Mouse (Mus musculus) frontal cortex, postnatal 14 days (tissue): ENCODE results near the gene Dpm3.

ENCODE experiments used
- DNase-seq, 2 experiments: peaks; one replicate each; pipeline ENCODE4 v3.0.0; 2022; ENCODE audit warnings: low spot score in 2 of 2

Gene Dpm3

DNA sequence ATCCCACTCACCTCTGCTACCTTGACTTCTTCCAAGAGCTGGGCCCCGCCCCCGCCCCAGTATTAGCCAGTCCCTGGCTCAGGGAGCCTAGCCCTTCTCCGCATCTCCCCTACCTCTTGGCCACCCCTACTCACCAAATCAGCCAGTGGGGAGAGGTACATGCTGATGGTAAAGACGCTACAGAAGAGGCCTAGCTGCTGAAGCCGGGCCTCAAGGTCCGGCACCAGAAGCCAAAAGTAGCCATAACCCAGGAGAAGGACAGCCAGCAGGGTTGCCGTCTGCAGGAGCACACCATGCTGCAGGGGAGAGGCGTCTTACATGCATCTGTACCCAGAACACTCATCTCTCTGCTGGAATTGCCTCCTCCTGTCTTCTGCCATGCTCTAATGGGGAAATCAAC lies 9.8 kb downstream of the Dpm3 start:
- DNase-seq, result no peak

DNA sequence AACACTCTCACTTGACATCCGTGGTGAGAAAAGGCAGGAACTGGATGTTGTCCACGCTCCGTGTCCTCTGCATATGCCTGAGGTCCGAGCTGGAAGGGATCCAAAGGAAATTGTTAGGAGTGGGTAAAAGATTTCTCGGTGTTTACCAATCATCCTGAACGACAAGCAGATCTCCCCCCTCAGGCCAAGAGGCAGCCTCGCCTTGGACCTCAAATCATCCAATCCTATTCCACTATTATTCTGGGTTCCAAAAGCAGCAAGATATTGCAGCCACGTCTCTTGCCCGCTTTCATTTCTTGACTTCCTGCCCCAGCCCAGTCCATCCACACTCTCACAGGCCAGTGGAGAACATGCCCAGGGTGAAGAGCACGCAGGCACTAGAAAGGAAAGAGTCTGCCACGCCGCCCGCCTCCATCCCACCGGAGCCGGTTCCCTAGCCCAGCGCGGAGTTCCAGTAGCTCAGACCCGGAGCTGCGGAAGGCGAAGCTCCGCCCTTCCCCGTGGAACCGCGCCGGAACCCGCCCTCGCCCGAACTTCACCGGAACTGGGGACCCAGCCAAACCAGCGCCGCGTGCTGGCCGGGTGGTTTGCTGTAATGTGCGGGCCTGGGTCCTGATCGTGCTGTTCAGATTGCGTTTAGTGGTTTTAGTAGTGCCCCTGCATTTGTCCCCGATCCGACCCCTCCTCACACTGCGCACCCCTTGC lies 11.0 kb downstream of the Dpm3 start, which contains the start of gene Slc50a1:
Slc50a1 (minus strand) TSS at position 520 of the 705 bp plus-strand sequence.
- peak; percentile 45 to 76 for DNase-seq

DNA sequence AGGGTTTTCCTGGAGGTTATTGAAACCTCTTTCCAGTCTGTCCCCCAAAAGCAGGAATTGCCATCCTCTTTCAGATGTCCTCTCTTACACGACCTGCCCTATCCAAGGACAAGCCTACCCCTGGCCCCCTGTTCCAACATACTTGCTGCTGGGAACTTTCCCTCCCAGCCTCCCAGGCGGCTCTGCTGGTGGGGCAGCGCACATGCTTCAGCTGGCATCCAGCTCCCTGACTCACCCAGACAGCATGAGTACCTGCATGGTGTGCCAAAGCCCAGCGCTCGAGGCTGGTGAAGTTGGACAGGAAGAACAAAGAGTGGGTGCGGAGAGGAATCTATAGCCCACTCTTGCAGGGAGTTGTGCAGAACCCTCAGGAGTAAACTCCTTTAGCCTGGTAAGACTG lies 11.7 kb downstream of the Dpm3 start:
- peak in 1 of 2 experiments; percentile 38 for DNase-seq

DNA sequence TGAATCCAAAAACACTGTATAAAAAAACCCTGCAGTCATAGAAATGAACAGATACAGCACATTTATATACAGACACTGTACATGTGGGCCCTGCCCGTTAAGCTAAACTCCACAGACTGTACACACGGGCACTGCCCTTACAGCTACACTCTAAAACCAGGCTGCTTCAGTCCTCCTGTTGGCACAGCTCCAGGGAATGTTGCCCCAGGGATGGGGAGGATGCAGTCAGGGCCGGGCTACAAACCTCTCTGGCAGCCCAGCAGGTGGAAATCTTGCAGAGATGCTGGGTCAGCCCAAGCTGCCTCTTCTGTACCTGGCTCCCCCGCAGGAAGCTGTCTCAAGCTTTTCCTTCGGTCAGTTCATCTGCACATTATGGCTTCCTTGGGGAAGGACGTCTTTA lies 12.6 kb downstream of the Dpm3 start:
- no peak for DNase-seq

DNA sequence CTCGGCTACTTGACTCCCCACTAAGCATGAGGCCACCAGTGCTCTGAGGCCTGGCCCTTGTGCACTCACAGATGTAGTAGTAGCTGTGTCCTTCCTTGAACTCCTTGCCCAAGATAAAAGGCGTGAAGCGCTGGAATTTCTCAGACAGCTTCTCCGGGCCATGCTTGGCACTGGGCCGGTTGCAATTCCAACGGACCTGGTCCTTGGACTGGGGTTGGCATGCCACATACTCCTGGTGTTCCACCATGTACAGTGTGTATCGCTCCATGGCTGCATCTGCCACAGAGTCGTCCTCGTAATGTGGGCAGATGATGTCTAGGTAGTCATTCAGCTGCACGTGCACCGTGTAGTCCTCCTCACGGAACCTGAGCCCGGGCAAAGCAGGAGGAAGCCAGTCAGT lies 16.9 kb downstream of the Dpm3 start:
- DNase-seq, result no peak

DNA sequence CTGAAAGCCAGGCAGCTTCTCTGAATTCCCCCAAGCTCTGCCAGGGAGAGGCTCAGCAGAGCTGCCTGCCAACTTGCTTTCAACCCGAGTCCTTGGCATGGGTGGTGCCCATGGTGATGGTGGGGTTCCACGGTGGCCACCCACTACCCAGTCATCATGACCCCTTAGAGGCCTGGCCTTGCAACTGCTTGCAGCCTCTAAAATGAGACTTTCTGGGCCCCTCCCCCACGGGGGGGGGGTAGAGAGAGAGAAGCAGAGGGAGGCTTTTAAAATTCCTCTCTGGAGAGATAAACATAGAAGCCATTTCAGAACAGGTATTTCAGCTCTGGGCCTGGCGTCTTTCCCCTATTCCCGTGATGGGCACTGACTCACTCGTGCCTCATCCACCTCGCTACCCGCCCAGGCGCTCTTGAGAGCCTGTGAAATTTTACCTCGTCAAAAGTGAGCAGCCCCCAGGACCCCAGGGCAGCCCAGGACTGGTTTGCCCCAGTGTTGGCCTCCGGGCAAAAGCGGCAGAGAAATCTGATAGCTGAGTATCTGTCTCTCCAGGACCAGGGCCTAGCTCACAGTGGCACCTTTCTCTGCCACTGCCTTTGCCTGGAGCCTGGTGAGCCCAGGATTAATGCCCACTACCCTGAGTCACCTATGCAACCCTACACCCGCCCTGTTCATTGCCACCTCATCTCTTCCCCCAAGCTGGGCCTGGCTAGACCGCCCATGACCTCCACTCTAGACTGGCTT lies 18.3 kb downstream of the Dpm3 start:
- no peak for DNase-seq

DNA sequence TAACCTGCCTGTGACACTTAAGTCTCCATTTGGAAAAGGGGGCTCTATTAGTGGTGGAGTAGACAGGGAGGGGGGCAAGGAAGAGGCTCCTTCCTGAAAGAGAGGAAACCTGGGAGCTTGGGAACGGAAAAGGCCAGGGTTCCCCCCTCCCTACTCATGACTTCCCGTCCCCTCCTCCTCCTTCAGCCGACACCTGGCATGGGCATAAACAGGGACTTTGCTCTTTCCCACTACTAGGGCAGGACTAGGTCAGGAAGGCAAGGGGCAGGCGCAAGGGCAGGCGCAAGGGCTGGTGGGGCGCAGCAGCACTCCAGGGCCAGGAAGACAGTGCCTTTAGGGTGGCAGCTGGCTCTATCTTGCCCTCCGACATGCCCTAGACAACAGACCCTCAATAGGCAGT lies 18.9 kb downstream of the Dpm3 start:
- DNase-seq, result no peak

DNA sequence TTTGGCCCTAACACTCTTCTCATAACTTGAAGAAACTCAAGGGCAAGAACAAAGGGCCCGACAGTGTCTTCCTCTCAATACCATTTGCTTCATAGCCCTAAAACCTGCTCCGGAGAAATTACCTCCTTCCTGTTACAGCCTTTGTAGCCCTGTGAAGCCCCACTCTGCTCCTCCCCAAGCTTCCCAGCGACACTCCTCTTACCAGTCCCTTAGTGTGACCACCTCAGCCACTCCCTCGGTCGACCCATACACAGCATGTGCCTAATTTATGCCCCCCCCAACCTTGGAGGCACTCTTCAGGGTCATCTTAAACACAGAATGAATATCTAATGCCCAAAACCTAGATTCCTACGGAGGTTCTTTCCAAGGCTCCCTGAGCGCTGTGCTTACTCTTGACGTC lies 19.5 kb downstream of the Dpm3 start:
- no peak for DNase-seq

DNA sequence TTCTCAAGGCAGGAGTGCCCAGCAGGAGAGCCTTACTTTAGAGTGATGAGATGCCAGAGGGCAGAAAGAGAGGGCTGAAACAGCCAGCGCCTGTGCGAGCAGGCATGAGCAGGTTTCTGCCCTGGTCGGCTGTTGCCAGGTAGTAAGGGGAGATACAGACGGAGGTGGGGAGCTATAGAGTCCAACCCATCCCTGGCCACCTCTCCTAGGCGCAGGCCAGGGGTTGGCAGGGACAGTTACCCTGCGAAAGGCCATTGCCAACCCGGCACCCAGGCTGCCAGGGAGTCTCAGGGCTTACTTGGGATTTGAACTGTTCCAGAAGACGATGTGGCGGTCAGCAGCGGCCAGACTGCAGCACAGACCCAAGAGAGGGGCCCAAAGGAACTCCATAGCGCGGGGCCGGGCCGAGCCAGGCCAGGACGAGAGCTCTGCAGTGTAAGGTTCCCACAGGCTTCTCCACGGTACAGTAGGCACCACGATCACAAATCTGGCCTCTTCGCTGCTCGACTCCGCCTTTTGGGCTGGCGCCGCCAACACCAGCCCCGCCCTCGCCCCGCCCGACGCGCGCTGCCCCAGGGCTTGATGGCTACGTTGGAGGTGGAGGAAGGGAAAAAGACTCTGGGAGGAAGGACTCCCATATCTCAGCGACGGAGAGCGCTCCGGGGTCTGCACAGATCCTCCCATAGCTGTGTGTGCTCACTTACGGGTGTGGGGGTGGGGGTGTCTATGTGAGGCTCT lies 20.2 kb downstream of the Dpm3 start:
- DNase-seq, result peak; percentile 48 to 58

DNA sequence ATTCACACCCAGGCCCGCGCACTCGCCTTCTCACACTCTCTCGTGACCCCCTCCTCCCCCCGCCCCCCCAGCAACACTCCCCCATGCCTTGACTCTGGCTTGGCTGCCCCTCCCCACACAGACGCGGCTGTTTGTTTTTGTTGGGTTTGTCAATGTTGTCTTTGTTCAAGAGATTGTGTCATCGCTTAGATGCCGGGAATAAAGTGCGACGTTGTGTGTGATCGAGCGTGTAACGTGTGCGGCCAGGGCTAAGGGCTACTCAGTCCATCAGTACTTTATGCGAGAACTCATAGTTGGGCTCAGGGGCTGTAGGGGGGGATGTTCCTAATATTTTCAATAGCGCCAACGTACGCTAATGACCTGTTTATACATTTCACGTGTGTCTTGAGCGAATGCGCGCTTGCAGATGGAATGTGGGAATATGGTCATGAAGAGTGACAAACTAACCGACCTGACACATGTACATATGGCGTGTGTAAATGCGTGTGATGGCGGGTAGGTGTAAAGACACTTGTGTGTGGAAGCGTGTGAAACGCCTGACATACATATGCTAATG lies 21.0 kb downstream of the Dpm3 start:
- DNase-seq, result no peak

DNA sequence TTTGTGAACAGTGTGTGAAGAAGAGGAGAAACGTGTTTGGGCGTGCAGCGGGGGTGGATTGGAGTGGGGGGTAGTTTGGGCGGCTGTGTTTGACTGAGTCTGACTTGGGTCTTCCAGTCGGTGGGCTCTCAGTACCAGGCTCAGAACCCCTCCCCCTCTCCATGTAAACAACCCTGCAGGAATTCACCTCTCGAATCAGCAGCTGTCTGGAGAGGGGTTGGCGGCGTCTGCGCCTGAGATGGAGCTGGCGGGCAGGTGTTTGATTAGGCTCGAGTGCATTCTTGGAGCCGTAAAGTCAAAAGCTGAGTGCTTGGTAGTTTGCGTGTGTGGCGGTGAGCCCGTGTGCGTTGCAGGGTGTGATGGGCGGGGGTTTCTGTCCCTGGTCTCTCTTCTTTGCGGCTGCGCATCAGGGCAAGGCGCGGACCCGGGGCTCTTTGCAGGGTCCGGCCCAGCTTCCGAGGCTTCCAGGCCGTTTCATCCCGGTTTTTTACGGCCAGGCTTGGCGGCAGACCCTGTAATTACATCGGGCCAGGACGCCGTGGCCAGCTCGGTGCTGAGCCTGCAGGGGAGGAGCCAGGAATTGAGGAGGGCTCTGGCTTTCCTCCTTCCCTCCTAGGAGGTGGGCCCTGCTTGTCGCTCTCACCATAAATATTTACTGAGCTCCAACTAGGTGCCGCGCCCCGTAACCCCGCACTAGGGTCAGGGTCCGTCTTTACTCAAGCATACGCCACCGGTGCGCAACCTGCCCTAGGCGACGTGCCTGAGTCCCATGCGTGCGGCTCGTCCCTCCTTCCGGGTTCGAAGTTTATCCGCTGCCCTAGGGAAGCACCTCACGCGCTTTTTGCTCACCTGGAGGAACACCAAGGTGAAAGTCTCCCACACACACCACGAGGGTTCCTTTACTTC lies 21.7 kb downstream of the Dpm3 start, which contains the start of gene Efna1:
Efna1 (minus strand) TSS at position 537 of the 906 bp plus-strand sequence.
- DNase-seq, result no peak

DNA sequence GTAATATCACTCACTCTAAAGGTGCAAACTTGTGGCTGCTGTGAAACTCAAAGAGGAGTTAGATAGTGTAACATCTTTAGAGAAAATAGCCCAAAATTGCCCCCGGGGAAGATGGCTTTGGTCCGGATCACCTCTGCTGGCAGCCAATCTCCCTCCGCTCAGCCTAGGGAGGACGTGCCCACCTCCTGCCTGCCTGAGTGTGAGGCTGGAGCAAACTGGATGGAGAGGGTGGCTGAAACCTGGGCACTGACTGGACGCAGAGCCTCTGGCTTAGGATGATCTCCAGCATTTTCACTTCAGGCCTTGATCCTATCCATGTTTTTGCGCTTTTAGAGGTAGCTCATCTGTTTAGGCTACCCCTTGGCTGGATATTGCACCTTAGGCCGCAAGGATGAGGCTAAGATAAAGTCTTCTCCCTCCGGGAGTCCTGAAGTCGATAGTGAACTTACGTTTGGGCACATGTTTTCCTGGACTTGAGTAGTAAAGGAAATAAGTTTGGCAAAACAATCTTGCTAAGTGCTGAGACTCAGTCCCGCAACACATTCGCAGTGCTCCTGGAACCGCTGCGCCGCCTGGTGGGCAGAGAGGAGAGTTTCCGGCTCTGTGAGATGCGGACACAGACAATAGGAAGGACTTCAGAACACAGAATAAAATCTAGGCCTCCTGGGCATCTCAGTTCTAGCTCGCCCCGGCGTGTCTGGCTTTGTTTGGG lies 22.6 kb downstream of the Dpm3 start:
- peak; percentile 60 to 74 for DNase-seq

DNA sequence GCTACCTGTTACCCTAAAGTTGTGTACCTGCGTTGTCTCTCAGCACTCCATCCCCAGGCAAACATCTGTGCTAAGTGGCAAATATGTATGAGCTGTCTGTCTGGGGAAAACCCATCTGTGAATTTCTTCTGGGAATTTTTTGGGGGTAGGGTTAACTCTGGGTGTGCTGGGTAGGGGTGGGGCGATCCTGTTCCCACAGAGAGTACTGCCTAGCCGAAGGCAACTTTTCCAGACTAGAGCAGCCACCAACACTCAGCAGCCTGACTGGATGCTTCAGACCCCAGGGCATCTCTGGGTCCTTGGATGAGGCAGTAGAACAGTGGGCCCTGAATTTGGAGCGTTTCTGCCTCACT lies 23.1 kb downstream of the Dpm3 start:
- no peak for DNase-seq

DNA sequence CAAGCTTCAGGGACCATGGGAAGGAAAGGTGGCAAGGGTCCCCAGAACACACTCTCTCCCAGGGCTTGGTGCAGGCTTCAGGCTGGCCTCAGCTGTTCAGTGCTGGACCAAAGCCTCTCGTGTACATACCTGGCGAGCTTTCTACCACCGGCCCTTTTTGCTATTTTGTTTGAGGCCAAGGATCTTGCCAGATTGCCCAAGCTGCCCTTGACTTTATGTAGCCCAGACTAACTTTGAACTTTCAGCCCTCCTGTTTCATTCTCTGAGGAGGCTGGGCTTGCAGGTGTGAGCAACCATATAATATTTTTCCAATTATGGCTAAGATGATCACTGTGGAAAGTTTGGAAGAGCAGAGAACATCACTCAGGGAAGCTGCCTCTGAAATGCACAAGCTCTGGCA lies 25.1 kb downstream of the Dpm3 start:
- DNase-seq, result no peak

DNA sequence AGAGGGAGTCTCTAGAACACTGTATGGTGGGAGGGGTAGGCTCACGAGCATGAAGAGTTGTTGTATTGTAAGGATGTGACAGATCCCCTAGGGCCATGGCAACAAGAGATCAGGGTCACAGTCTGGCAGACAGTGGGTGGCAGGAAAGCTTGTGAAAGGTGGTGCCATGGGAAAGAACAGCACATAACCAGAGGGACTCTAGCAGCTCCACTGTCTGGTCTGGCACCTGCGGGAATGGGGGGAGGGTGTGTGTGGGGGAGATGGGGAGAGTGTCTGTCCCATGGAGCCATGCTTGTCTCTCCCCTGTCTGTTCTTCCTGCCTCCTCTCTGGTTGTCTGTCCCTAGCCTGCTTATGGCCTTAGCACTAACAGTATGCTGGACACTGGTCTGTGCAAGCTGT lies 26.4 kb downstream of the Dpm3 start:
- DNase-seq, result no peak

DNA sequence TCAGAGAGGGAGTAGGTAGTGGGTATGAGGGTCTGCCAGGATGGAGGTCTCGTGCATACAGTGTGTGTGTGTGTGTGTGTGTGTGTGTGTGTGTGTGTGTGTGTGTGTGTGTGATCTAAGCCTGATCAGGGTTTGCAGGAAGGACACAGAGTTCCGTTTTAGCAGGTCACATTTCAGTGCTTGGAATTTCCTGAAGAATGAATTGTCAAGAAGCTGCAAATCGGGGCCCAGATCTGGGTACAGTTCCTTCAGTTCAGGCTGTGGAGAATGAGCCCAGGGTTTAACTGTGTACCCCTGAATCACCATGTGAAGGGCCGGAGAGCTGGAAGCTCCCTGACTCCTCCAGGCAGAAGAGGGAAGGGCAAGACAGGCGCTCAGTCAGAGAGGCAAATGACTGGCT lies 28.1 kb downstream of the Dpm3 start:
- no peak for DNase-seq

DNA sequence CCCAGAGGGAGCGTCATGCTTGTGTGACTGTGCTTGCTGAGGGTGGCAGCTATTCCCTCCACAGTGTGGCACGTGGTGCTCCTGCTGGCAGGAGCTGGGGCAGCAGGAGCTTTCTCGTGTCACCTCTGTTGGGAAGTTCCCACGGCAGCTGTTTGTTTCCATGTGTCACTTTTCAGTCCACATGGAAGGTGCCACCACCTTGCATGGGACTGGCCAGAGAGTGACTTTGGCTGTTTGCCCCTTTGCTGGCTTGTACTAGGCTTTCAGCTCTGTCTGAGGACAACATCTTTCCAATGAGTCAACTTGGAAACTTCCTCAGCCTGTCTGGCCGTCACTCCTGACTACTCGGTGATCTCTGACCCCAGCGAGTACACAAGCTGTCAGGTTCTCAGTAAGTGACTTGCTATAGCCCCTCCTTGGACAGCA lies 29.4 kb downstream of the Dpm3 start:
- DNase-seq, result no peak

DNA sequence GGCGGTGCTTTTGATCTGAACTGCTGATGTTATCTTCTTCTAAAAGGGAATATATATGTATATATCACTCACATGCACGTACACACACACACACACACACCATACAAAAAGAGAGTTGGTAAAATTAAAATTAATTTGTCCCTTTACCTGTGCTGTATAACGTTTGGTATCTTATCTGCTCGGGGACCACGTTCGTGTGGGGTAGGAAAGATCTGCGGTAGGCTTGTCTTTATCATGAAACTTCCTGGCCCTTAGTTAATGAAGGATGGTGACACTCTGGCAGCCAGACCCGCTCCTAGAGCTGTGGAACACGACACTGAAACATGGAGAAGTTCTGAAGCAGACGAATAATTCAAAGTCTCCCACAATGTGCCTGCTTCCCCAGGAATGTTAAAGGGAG lies 32.7 kb downstream of the Dpm3 start:
- no peak for DNase-seq

DNA sequence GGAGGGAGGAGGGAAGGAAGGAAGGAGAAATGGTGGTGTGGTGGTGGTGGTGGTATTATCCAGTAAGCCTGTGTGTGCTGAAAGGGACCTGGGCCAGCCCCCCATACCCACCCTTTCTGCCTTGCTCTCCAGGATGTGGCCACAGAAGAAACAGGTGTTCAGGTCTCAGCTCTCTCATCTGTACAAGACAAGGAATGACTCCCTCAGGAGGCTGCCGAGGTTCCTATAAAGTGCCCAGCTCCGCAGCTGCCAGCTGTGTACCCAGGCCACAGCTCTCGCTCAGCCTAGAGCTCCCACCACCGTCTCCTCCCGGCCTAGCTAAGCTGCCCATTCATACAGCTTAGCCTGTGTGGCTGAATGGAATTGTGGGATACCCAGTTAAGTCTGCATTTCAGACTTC lies 33.1 kb downstream of the Dpm3 start:
- DNase-seq, result no peak

DNA sequence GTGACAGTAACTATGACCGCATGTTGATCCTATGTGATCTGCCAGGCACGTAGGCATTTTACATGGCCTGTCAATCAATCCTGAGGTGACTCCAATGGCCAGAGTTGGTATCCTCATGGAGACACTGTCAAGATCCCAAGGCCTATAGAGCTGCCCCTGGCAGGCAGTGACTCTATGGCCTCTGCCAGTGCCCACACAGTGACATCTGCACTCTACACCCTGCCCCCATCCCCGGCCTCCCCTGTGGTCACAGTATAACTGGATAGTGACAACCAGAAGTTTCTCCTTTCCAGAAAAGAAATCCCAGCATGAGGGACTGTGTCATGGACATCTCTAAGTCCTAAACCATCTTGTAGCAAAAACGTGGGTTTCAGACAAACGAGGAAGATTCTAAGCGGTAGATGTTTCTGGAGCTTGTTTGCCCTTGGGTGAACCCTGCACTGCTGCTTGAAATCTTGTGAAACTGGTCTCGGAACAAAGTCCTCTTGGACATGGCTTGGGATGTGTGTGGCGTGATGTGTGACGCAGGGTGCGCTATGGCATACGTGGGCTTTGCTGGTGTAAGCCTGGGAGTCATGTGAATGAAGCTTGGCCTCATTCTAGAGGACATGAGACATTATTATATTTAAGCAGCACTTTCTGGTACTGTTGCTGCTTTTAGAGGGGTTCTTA lies 34.2 kb downstream of the Dpm3 start:
- DNase-seq, result no peak
